Mouse (Mus musculus) lung, adult 2 months (tissue): ENCODE results near the gene Arhgef7. TPM values are rescaled to one million over a fixed set of nuclear protein-coding genes. Genes with fewer than 3 reads are reported as not detected.

Source experiments
- DNase-seq: peaks from one replicate; pipeline ENCODE4 v3.0.0; 2022
- H3K4me1 ChIP-seq: fragments of 200-500 bp; 2 replicates; pipeline ENCODE4 v1.6.1; 2011; ENCODE audit warnings: low read length; ENCODE audit not compliant: control insufficient read depth, insufficient read depth
- H3K4me3 ChIP-seq: fragments of 200-500 bp; replicated peaks from 2 replicates; pipeline ENCODE3; 2011; ENCODE audit warnings: low read depth, mild to moderate bottlenecking, control low read depth, low read length; ENCODE audit errors: extremely low read depth
- CTCF ChIP-seq: fragments of 200-500 bp; IDR thresholded peaks from 2 replicates; pipeline ENCODE4 v1.5.1; 2011; ENCODE audit warnings: mild to moderate bottlenecking, low read length, control low read depth; ENCODE audit not compliant: insufficient read depth
- POLR2A ChIP-seq: fragments of 200-500 bp; IDR thresholded peaks from 2 replicates; pipeline ENCODE4 v1.6.1; 2011; ENCODE audit warnings: low read depth, mild to moderate bottlenecking, control low read depth, low read length, borderline replicate concordance; ENCODE audit errors: extremely low read depth
- WGBS: fragments of 180-500 bp; shearing (Covaris S2); methylation state at CpG from one replicate; pipeline ENCODE4 v1.1.7; 2018; 5-methylcytosine and 5-hydroxymethylcytosine counted together
- polyA plus RNA-seq: library from polyadenylated mRNA; depleted of rRNA; stranded (reverse); fragments of >200 nt; gene quantifications from 2 replicates; pipeline ENCODE4 v1.2.3, GENCODE M21; 2012

Arhgef7 gene
- polyA plus RNA-seq, 1 experiment: 56.2 TPM

DNA sequence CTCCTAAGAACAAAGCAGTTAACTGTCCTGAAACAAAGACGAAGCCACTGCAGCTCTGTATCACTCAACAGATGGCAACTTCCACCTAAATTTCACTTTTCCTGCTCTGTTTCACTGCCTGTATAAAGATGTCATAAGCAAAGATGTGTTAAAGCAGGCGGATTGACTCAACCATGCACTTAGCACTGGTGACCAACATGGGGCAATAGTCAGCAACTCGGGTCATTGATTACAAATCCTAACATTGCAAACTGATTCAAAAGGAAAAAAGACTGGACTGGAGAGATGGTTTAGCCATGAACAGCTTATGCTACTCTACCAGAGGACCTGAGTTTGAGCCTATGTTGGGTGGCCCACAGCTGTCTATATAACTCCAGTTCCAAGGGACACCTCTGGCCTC lies 18.0 kb upstream of the Arhgef7 start:
- WGBS: 80% methylated on average over 3 of the region's 3 CpGs
- no peak for DNase-seq
- no peaks in the 10 kb centered on the region for H3K4me1 ChIP-seq
- no peak overlapping the region for H3K4me3 ChIP-seq
- TF ChIP-seq CTCF (no peak), POLR2A (no peak)

DNA sequence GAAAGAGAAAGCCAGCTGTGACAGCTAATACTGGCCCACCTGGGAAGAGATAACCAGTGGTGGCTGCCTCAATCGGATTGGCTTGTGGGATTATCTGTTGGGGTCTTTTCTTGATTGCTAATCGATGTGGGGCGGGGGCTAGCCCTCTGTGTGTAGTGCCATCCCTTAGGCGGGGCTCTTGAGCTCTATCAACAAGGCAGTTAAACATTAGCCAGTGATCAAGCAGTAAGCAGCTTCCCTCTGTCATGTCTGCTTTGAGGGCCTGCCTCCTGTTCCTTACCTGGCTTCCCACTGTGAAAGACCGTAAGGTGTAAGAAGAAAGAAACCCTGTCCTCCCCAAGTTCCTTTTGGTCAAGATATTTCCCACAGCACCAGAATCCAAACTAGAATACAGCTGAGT lies 17.1 kb upstream of the Arhgef7 start:
- no peak for TF ChIP-seq CTCF
- Histone ChIP-seq H3K4me3 (no peak overlapping the region), H3K4me1 (no peaks in the 10 kb centered on the region)
- 52% methylated on average over 5 of the region's 5 CpGs for WGBS
- DNase-seq: no peak

DNA sequence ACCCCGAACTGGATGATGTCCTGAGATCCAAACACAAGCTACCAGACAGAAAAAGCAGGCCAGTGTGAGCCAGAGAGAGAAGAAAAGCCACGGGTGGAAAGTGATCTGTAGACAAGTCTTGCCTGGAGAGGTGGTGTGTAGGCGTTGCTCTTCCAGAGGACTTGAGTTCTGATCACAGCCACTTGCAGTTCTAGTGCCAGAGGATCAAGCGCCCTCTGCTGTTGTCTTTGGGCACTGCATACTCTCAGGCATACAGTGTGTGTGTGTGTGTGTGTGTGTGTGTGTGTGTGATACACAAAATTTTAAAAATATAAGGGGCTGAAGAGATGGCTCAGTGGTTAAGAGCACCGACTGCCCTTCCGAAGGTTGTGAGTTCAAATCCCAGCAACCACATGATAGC lies 15.3 kb upstream of the Arhgef7 start:
- no peak for DNase-seq
- TF ChIP-seq CTCF (peak; percentile 32; the same call in 1 of the 2 replicates), POLR2A (no peak)
- 82% methylated on average over 6 of the region's 6 CpGs for WGBS
- Histone ChIP-seq H3K4me1 (no peaks in the 10 kb centered on the region), H3K4me3 (no peak overlapping the region)

DNA sequence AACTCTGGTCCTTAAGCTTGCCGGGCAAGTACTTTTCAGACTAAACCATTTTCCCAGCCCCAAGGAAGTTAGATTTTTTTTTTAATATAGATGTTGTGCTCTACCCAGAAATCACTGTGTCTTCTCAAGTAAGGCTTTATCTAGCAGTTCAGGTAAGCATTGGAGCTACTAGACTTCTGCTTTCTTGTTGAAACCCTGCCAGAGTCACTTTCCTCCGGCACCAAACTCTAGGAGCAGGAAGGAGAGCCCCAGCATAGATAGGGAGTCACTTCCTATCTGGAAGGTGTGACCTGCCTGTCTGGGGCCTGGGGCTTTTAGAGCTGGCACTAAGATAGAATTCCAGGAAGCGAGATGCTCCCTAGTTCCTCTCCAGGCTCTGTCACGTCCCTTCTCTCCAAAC lies 10.3 kb upstream of the Arhgef7 start:
- no peak overlapping the region for H3K4me3 ChIP-seq
- 47% methylated on average over 4 of the region's 4 CpGs for WGBS
- DNase-seq: no peak

DNA sequence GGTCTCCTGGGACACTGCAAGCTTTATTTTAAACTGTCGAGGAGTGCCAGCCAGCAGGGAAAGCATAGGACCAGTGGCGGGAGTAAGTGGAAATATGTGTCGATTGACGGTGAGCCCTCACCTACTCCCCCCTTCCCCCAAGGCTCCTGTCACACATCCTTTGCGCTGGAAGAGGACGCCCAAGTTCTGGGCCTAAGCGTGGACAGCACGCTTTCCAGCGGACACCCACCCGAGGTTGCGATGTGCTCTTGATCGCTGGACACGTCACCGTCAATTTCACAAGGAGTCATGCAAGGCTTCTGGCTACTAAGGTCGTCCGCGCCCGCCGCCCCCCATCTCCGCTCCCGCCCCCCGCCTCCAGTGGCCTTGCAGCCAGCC lies 259 bp upstream of the Arhgef7 start:
- Histone ChIP-seq H3K4me3 (peak overlapping the region; percentile 24), H3K4me1 (no peaks in the 10 kb centered on the region)
- WGBS: 3% methylated on average over 22 of the region's 22 CpGs
- TF ChIP-seq CTCF (no peak), POLR2A (no peak)
- DNase-seq: no peak

More for the DNA sequence above, 10.3 kb upstream of the Arhgef7 start:
- no peak for TF ChIP-seq POLR2A
- no peak for TF ChIP-seq CTCF
- H3K4me1 ChIP-seq: no peaks in the 10 kb centered on the region

DNA sequence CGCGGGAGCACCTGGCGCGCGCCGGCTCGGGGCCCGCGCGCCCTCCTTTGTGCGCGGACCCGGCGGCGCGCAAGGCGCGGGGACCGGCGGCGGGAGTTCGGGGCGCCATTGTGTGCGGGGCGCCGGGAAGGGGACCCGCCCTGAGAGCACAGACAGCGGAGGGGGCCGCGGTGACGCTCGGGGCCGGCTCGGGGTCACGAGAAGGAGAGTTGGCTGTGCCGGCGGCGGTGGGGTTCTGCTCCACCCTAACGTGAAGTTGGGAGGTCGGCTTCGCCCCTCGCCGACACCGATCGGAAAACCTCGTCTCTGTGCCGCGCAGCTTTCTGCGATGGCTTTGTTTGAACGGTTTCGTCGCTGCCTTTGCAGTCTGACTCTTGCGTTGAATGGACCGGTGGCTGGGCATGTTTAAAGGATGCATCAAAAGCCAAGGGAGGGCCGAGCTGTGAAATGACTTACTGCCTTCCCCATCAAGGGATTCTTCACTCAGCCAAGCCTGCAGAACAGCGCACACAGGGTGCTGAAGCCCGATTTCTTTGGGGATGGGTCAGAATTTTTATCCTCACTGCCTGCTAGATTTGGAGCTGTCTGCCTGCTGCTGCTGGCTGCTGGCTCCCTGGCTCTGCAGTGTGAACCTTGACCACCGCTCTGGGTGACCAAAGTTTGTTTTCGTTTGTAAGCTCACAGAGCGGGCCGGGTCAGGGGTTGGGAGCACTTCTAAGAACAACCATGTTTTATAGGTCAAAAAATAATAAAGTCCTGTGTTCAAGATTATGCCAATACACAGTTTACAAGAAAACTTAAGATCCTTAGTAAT lies 1.2 kb downstream of the Arhgef7 start:
- no peak for TF ChIP-seq POLR2A
- DNase-seq: no peak
- H3K4me3 ChIP-seq: peak overlapping the region; percentile 65

DNA sequence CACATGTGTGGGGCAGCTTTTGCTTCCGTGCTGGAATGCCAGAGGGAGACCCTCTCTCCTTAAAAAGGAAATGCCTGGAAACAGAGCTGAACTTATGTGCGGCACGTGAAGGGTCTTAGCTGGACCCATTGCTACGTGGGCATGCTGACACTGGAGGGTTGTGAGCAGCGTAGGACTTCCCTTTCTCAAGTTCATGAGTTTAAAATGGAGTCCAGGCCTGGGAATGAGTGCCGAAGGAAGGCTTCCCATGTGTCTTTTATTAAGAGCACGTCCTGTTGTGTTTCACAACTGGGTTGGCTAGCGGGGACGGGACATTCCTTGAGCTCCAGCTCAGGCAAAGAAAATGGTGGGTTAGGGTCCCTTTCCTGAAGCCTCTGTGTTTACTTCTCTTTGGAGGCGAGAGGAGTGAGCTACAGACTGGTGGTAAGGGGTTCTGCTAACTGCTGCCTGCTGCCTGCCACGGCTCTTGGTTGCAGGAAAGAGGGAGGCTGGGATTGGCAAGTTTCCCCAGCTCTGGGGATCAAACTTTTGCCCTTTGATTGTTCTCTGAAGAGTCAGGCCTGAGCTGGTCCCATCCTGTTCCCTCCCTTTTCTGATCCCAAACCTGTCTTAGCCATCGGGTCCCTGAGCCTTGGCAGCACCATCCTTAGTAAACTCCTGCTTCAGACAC lies 2.9 kb downstream of the Arhgef7 start:
- Histone ChIP-seq H3K4me3 (no peak overlapping the region), H3K4me1 (no peaks in the 10 kb centered on the region)
- 48% methylated on average over 12 of the region's 12 CpGs for WGBS
- TF ChIP-seq CTCF (no peak), POLR2A (no peak)
- DNase-seq: no peak

More for the DNA sequence above, 1.2 kb downstream of the Arhgef7 start:
- no peaks in the 10 kb centered on the region for H3K4me1 ChIP-seq
- WGBS: 3% methylated on average over 60 of the region's 61 CpGs

DNA sequence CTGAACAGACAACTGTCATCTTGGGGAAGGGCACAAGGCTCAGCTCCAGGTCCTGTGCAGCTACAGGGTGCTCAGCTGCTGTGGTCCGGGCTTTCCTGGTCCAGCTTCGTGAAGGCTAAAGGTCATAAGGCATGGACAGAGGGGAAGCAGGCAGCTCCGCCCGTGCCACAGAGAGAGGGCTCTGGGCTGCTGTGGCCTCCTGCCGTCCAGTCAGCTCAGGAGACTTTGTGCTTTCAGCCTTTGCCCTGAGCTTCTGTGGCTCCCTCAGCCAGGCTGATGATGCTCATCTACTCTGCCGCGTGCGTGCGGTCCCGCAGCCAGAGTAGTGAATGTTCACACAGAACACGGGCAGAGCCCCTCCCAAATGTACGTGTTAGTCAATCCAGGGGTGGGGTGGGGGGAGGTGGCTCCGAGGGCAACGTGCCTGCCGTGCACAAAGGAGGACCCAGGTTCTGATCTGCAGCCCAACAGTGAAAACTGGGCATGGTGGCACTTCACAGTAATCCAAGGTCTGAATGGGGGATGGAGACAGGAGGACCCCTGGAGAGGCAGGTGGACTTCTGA lies 8.2 kb downstream of the Arhgef7 start:
- no peak overlapping the region for H3K4me3 ChIP-seq
- DNase-seq: no peak
- TF ChIP-seq CTCF: no peak
- H3K4me1 ChIP-seq: no peaks in the 10 kb centered on the region; the same call in 1 of the 2 replicates
- WGBS: 73% methylated on average over 15 of the region's 15 CpGs

DNA sequence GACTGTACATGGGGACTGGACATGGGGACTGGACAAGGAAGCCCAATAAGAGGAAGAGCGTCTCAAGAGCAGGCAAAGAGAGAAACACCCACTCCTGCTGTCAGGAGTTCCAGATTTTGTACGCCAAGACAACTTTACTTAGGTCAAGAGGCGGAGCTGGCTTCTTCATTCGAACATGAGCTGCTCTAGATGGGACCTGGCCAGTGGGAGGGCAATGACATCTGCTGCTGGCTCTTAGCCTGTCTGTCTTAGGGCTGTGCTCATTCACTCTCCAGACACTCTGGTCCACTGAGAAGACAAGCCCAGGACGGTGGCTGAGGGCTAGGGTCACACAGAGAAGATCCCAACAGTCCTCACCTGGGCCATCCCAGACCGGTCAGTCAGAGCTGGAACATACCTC lies 9.6 kb downstream of the Arhgef7 start:
- no peak for DNase-seq
- no peak overlapping the region for H3K4me3 ChIP-seq
- TF ChIP-seq CTCF: no peak
- no peak for TF ChIP-seq POLR2A
- no peaks in the 10 kb centered on the region; the same call in 1 of the 2 replicates for H3K4me1 ChIP-seq
- 64% methylated on average over 6 of the region's 6 CpGs for WGBS

DNA sequence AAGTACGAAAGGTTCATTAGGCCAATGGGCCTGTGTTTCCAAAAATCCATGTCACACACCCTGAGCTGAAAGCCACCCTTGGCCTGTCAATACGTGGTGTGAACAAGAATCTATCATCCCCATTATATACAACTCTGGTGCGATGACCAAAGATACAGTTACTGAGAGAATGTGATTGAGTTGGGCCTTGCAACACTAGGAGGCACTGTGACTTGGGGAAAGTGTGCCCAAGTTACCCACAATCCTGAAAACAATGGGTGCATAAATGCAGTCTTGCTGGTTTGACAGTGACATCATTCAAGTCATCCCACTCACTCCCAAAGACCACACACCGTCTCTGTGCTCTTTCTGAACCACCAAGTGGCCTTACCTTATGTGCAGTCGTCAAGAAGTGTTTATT lies 11.6 kb downstream of the Arhgef7 start:
- WGBS: 72% methylated on average over 5 of the region's 5 CpGs
- Histone ChIP-seq H3K4me1 (no peaks in the 10 kb centered on the region; the same call in 1 of the 2 replicates), H3K4me3 (no peak overlapping the region)
- no peak for DNase-seq
- TF ChIP-seq POLR2A: no peak
- TF ChIP-seq CTCF: no peak
